Mouse (Mus musculus): ENCODE data around the gene Pacs2. TPM values are rescaled to one million over a fixed set of nuclear protein-coding genes. Genes with fewer than 3 reads are reported as not detected.
A peak's percentile ranks its signal among the peaks of the same experiment; 100 is the strongest.

The Pacs2 gene
- polyA plus RNA-seq, 1 experiment from 2014 or later = 5.1 TPM

- no peaks in the 10 kb centered on the region for H3K27me3 ChIP-seq (replicated peaks; ENCODE audit: control insufficient read depth, insufficient read depth, low read length)
- no peak overlapping the region for H3K4me3 ChIP-seq (ENCODE audit: low read depth, low read length)
- peaks cover 11% of the 10 kb centered on the region; the same call in 1 of the 2 replicates for H3K36me3 ChIP-seq (ENCODE audit: control insufficient read depth, insufficient read depth)
- no peaks in the 10 kb centered on the region for H3K9me3 ChIP-seq (ENCODE audit: control insufficient read depth)
- H3K27ac ChIP-seq (ENCODE audit: low read depth, low read length) = no peak overlapping the region
- WGBS = 92% methylated on average over 2 of the region's 2 CpGs
- TF ChIP-seq CTCF (IDR thresholded peaks at IDR 0.05; ENCODE audit: low read depth) = no peak
- no peak overlapping the region for H3K4me2 ChIP-seq (replicated peaks; ENCODE audit: low read depth)
- H3K9ac ChIP-seq (ENCODE audit: low read depth, low read length) = no peak overlapping the region
- ATAC-seq = no peak
- no peaks in the 10 kb centered on the region for H3K4me1 ChIP-seq (replicated peaks; ENCODE audit: control insufficient read depth, insufficient read depth, low read length)
Observed at GRCm38 (mm10) chr12:113027495-113027894, 13.2 kb downstream of the Pacs2 start.

GRCm38 (mm10) chr12:113028067-113028466 lies 13.8 kb downstream of the Pacs2 start:
- H3K4me2 ChIP-seq (replicated peaks; ENCODE audit: low read depth) = no peak overlapping the region
- H3K9ac ChIP-seq (ENCODE audit: low read depth, low read length) = no peak overlapping the region
- no peaks in the 10 kb centered on the region for H3K9me3 ChIP-seq (ENCODE audit: control insufficient read depth)
- H3K27me3 ChIP-seq (replicated peaks; ENCODE audit: control insufficient read depth, insufficient read depth, low read length) = no peaks in the 10 kb centered on the region
- WGBS = 60% methylated on average over 5 of the region's 5 CpGs
- H3K27ac ChIP-seq (ENCODE audit: low read depth, low read length) = no peak overlapping the region
- H3K4me3 ChIP-seq (ENCODE audit: low read depth, low read length) = no peak overlapping the region
- TF ChIP-seq CTCF (IDR thresholded peaks at IDR 0.05; ENCODE audit: low read depth) = no peak
- no peaks in the 10 kb centered on the region for H3K4me1 ChIP-seq (replicated peaks; ENCODE audit: control insufficient read depth, insufficient read depth, low read length)
- no peak for ATAC-seq
- H3K36me3 ChIP-seq (ENCODE audit: control insufficient read depth, insufficient read depth) = peaks cover 8% of the 10 kb centered on the region; the same call in 1 of the 2 replicates

GRCm38 (mm10) chr12:113028898-113029297 lies 14.6 kb downstream of the Pacs2 start:
- Histone ChIP-seq H3K27ac (ENCODE audit: low read depth, low read length) (no peak overlapping the region), H3K27me3 (replicated peaks; ENCODE audit: control insufficient read depth, insufficient read depth, low read length) (no peaks in the 10 kb centered on the region), H3K9ac (ENCODE audit: low read depth, low read length) (no peak overlapping the region), H3K4me1 (replicated peaks; ENCODE audit: control insufficient read depth, insufficient read depth, low read length) (no peaks in the 10 kb centered on the region), H3K4me2 (replicated peaks; ENCODE audit: low read depth) (no peak overlapping the region), H3K36me3 (ENCODE audit: control insufficient read depth, insufficient read depth) (no peaks in the 10 kb centered on the region; the same call in 1 of the 2 replicates), H3K4me3 (ENCODE audit: low read depth, low read length) (no peak overlapping the region), H3K9me3 (ENCODE audit: control insufficient read depth) (no peaks in the 10 kb centered on the region)
- WGBS = 75% methylated on average over 9 of the region's 9 CpGs
- no peak for ATAC-seq
- no peak for TF ChIP-seq CTCF (IDR thresholded peaks at IDR 0.05; ENCODE audit: low read depth)

DNA sequence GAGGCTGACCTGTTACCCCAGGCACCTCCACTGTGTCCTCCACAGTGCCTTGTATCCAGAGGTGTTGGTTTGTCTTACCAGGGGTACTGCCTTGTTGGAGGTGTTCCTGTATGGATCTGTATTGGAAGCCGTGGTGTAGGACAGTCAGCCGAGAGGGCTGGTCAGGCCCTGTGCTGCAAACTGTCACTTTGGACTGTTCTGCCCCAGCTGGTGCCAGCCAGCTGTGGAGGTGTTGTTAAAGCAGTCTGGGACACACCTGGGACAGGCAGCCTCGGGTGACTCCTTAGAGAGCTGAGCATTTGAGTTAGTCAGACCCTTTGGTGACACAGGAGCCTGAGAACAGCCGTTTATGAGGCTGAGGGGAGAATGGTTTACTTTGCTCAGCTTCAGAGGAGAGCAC lies 15.7 kb downstream of the Pacs2 start:
- Histone ChIP-seq H3K27ac (ENCODE audit: low read depth, low read length) (no peak overlapping the region; the same call in 1 of the 2 replicates), H3K4me1 (replicated peaks; ENCODE audit: control insufficient read depth, insufficient read depth, low read length) (no peaks in the 10 kb centered on the region), H3K9ac (ENCODE audit: low read depth, low read length) (no peak overlapping the region), H3K9me3 (ENCODE audit: control insufficient read depth) (no peaks in the 10 kb centered on the region), H3K4me3 (ENCODE audit: low read depth, low read length) (no peak overlapping the region), H3K36me3 (ENCODE audit: control insufficient read depth, insufficient read depth) (no peaks in the 10 kb centered on the region; the same call in 1 of the 2 replicates), H3K4me2 (replicated peaks; ENCODE audit: low read depth) (no peak overlapping the region), H3K27me3 (replicated peaks; ENCODE audit: control insufficient read depth, insufficient read depth, low read length) (no peaks in the 10 kb centered on the region)
- no peak for TF ChIP-seq CTCF (IDR thresholded peaks at IDR 0.05; ENCODE audit: low read depth)
- WGBS = 26% methylated on average over 4 of the region's 4 CpGs
- peak; percentile 70 for ATAC-seq

DNA sequence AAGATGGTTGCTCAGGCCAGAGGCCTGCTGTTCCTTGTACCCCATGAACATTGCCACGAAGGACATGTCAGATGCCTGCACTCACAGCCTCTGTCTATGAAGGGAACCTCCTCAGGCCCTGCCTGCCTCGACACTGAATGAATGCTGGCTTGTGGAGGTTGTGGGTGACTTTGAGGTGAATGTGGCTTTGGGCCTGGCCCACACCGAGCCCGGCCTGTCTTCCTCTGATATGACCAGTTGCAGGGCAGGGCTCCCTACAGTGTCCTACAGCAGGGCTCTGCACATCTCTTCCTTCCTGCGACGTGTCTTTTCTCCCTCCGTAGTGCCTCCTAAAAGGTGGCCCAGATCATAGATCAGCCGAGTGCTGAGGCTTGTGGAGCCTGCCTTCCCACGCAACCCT lies 16.7 kb downstream of the Pacs2 start:
- Histone ChIP-seq H3K4me1 (replicated peaks; ENCODE audit: control insufficient read depth, insufficient read depth, low read length) (no peaks in the 10 kb centered on the region), H3K27me3 (replicated peaks; ENCODE audit: control insufficient read depth, insufficient read depth, low read length) (no peaks in the 10 kb centered on the region), H3K9me3 (ENCODE audit: control insufficient read depth) (no peaks in the 10 kb centered on the region), H3K4me2 (replicated peaks; ENCODE audit: low read depth) (no peak overlapping the region), H3K4me3 (ENCODE audit: low read depth, low read length) (no peak overlapping the region), H3K9ac (ENCODE audit: low read depth, low read length) (no peak overlapping the region), H3K27ac (ENCODE audit: low read depth, low read length) (no peak overlapping the region), H3K36me3 (ENCODE audit: control insufficient read depth, insufficient read depth) (no peaks in the 10 kb centered on the region; the same call in 1 of the 2 replicates)
- no peak for TF ChIP-seq CTCF (IDR thresholded peaks at IDR 0.05; ENCODE audit: low read depth)
- WGBS = 91% methylated on average over 9 of the region's 9 CpGs
- ATAC-seq = no peak

DNA sequence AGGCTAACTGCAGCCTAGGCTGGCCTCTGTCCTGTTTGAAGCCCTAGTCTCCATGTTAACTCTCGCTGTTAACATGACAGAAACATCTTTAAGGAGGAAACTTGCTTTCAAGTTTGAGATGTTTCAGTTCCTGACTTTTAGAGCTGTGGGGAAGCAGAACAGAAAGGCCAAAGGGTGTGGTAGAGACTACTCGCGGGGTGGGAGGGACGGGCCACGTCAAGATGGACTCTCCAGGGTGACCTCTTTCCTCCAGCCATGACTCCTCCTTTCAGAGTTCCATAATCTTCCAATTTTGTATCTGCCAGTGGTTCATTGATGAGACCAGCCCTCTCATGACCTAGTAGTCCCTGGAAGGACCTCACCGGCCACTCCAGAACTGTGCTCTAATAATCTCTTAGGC lies 17.1 kb downstream of the Pacs2 start:
- H3K4me1 ChIP-seq (replicated peaks; ENCODE audit: control insufficient read depth, insufficient read depth, low read length) = no peaks in the 10 kb centered on the region
- no peak overlapping the region for H3K27ac ChIP-seq (ENCODE audit: low read depth, low read length)
- no peak overlapping the region for H3K4me2 ChIP-seq (replicated peaks; ENCODE audit: low read depth)
- ATAC-seq = no peak
- no peak overlapping the region for H3K9ac ChIP-seq (ENCODE audit: low read depth, low read length)
- no peaks in the 10 kb centered on the region; the same call in 1 of the 2 replicates for H3K36me3 ChIP-seq (ENCODE audit: control insufficient read depth, insufficient read depth)
- no peak overlapping the region for H3K4me3 ChIP-seq (ENCODE audit: low read depth, low read length)
- H3K27me3 ChIP-seq (replicated peaks; ENCODE audit: control insufficient read depth, insufficient read depth, low read length) = no peaks in the 10 kb centered on the region
- H3K9me3 ChIP-seq (ENCODE audit: control insufficient read depth) = no peaks in the 10 kb centered on the region
- 72% methylated on average over 6 of the region's 6 CpGs for WGBS
- no peak for TF ChIP-seq CTCF (IDR thresholded peaks at IDR 0.05; ENCODE audit: low read depth)

Data from intestine, postnatal 0 days (tissue).